Mouse (Mus musculus) small intestine, adult 10 weeks (tissue): ENCODE measurements around the gene Clec4f. TPM values are rescaled to one million over a fixed set of nuclear protein-coding genes. Genes with fewer than 3 reads are reported as not detected.

ENCODE experiments used
- polyA plus RNA-seq: library from polyadenylated mRNA; stranded (reverse); fragments of 350-450 nt; fragmentation: Illumina TruSeq; extraction: RNeasy Lipid Tissue Mini Kit (QIAGEN cat#74804); gene quantifications from one replicate; pipeline ENCODE4 v1.2.3, GENCODE M21; 2014; ENCODE audit warnings: low replicate concordance

Clec4f gene
- not detected for polyA plus RNA-seq

GRCm38 (mm10) chr6:83656087-83656486 lies at the start of gene Clec4f:
Gene Clec4f (minus strand): TSS chr6:83656187.

DNA sequence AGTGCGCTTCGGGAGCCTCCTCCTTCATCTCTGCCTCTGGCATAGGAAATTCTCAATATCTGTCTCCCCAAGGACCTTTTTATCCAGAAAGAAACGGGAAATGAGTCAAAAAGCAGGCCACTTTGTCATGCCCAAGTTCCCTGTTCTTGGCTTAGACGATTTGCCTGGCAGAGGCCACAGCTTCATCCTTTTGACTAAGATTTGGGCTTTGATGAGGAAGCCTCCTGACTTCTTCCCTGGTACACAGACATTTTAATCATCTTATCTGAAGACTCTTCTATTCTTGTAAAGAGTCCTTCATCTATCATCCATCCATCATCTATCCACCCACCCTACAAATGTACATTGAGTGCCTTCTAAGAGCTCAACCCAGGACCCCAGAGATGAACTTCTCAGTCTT lies 21.8 kb upstream of the Clec4f start, which contains the start of gene Cd207:
Cd207 (minus strand) TSS at position 101 of the 400 bp plus-strand sequence.

Other genes with a start within 250 kb of the Clec4f start
- 18.9 TPM for gene Tet3, start 197.1 kb downstream of the Clec4f start, polyA plus RNA-seq
- gene Dguok, start 149.2 kb downstream of the Clec4f start, polyA plus RNA-seq = 15.9 TPM
- gene Actg2, start 119.9 kb downstream of the Clec4f start, polyA plus RNA-seq = 19.4 TPM
- gene Stambp, start 83.5 kb downstream of the Clec4f start, polyA plus RNA-seq = 68.6 TPM
- gene Cd207, start 21.7 kb upstream of the Clec4f start, polyA plus RNA-seq = not detected
- not detected for gene Vax2, start 55.1 kb upstream of the Clec4f start, polyA plus RNA-seq
- gene Atp6v1b1, start 86.8 kb upstream of the Clec4f start, polyA plus RNA-seq = not detected
- gene Ankrd53, start 106.5 kb upstream of the Clec4f start, polyA plus RNA-seq = not detected
- 26.1 TPM for gene Tex261, start 119.6 kb upstream of the Clec4f start, polyA plus RNA-seq
- gene Nagk, start 138.8 kb upstream of the Clec4f start, polyA plus RNA-seq = 7.1 TPM
- gene Paip2b, start 175.6 kb upstream of the Clec4f start, polyA plus RNA-seq = 14.0 TPM
- gene Zfp638, start 210.9 kb upstream of the Clec4f start, polyA plus RNA-seq = 170 TPM